Mouse (Mus musculus) gastrocnemius, adult 8-10 months (tissue): ENCODE measurements at regions not wholly inside any gene's neighbourhood (a gene's known extent, or its start where the extent isn't known, plus 50 kb on each side); places are given as distances from the start of the nearest gene placed in this dataset.

ENCODE experiments used
- DNase-seq, 2 experiments: peaks; one replicate each; pipeline ENCODE4 v3.0.0; 2022; ENCODE audit warnings: low spot score in 2 of 2

DNA sequence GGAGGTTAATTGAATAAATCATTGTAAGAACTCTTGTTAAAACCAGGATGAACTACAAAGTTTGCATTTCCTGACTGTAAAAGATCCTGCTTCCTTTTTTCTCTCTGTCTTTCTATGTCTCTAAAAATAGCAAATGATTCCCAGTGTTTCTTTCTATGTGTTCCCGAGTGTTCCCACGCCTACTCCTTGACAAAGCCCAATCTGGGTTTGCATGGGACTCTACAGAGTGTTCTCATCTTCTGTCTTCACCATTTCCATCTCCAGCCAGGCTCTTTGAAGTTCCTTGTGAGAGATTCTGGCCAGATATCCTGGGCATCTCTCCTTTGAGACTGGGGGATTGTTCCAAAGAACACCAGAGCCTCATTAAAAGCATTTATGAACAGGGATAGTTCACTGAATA, 285.0 kb downstream of the Insig2 start:
- DNase-seq: no peak

DNA sequence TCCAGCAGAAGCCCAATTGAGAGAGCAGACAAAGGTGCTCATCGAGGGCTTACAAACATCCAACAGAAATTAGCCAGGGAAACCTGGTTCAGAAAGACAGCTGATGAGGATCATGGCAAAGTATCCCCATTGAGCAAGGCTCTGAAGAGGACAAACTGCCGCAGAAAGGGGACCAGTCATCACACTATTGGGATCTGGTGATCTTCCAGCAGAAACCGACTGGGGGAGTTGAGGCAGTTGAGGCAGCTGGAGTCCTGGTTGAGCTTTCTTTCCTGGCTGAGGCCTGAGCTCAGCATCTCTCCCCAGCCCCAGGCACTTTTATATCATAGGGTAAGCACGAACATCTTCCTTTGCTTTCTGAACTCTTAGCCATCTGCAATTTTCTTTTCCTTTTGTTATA, 282.7 kb downstream of the Insig2 start:
- DNase-seq: no peak

DNA sequence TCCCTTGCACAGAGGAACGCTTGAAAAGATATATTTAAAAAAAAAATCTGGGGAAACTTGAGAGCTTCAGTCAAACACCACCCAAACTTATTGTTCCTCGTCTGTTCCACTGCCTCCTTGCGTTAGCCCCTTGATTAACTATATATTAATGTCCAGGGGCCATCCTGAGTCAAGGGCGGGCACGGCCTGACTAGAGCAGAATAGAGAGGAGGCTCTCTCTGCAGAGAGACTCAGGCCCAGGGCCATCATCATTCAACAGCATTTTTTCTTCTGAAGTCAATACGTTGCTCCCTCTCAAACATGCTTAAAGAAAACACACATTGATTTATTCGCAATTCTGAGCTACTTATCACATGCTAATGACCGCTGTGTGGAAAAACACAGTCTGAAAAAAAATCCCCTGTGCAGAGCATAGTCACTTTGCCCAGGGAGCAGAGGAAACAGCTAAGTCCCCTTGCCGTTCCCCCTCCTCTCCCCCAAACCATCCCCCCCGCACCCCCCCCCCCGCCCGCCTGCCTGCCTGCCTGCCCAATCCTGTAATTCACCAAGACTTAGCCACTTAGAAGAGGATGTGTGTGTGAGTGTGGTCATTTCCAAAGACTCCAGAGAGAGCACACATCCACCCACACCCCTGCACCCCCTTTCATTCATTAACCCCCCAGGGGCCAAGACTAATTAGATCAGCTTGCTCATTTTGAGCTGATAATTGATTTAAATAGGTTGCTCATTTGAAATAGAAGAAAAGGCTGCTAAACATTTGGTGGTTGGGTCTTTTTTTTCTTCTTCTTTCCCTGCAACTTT, 281.5 kb downstream of the Insig2 start:
- DNase-seq: no peak

DNA sequence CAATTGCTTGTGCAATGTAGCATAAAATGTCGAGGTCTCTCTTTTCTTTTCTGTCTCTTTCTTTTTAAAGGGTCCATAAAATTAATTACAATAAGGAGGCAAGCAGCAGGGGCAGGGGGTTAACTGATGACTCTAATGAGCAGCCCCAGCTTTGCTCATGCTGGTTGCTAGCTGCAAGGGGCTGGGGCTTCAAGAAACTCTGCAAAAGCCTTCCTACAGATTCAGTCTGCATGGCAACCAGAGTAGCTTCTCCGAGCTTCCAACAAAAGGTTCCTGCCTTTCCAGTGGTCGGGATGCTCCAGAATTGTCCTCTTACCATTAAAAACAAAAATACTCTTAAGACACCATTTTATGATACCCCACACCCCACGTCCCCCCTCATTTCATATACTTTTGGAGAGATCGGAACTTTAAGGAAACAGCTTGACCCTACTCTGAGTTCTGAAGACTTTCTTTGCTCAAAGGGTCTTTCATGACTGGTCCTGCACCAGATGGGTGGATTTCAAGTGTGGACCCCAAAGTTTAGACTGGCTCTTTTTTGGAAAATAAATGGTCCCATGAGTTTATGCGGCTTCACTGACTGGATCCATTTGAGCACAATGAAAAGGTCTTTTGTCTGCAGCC, 280.8 kb downstream of the Insig2 start:
- DNase-seq: no peak

DNA sequence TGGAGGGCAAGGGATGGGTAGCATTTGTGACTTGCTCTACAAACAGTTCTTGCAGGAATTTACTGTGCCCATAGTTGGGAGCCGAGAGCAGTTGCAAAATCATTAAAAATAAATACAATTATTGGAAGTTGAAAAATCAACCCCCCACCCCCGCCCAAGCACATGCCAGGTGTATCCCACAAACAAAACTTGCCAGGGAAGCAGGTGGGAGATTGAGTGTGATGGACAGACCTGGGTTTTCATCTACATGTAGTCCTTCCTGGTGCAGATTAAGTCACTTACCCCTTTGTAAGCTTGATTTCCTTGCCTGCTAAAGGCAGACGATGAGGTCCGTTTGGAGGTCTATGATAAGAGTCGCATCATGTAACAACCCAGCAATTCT, 280.3 kb downstream of the Insig2 start:
- DNase-seq: no peak

DNA sequence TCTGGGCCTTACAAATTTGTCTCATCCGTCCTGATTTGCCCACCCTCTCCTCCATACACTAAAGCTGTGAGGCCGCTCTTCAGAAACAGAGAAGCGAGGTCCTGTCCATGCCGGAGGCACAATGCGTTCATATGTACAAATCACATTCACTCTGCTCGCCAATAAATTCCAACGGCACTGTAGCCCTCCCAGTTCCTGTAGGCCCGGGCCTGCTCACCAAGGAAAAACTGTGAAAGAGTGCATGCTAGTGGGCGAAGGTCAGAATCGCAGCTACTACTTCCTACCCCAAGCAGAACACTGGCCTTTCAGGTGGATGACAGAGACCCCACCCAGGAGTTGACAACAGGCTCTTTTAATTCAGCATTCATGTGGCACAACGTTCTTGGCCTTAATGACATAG, 278.7 kb downstream of the Insig2 start:
- no peak for DNase-seq

DNA sequence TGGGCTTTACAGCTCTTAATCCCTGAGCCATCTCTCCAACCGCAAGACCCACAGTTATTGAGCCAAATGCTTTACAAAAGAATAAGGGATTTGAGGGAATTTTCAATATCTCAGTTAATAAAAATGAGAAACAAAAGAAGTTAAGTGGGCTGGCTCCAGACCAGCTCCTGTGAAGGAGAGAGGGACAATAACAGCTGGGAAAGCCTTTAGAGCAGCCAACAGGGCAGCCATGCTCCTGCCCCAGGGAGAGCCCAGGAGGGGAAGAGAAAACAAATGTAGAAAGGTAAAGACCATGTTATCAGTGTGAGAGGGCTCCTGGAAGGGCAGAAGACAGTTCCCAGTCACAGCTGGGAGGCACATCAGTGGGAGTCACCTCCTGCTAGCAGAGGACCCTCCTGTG, 257.8 kb downstream of the Insig2 start:
- no peak for DNase-seq

DNA sequence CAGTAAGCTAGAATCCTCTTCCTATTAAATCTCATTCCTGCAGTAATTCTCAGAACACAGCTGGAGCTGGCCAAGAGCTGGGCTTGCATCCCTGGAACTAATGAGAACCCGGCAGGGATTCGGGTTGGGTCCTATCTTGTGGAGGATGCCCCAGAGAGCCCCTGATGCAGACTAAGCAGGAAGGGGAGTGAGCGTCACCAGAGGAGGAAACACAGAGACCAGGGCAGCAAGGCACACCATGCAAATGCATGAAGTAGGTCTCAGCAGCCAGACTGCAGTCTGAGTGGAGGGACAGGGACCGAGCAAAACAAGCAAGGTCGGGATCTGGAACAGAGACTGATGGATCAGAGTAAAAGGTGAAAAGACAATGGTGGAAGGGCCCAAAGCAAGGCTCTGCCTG, 249.6 kb downstream of the Insig2 start:
- no peak for DNase-seq

DNA sequence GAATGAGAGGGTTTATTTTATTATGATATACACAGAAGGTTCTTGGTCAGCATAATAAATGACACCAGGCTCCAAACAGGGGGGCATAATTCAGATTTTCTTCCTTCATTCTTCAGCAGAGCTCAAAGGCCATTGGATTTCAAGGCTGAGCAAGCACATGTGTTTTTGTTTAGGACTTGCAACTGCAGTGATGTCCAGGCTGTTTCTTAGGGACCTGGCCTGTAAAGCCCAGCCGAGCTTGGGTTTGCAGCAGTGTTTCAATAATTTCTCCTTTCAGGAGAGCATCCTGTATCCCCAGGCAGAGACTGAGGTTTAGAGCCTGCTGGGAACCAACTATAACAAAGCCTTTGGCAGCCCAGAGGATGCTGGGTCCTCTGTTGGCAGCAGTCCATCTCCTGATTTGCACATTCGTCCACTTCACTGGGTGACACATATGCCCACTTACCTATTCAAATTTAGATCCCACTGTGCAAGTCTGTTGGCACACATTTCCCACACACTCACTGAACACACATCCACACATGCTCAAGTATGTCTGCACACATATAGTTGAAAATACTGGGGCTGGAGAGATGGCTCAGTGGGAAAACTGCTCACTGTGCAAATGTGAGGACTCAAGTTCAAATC, 247.2 kb downstream of the Insig2 start:
- no peak for DNase-seq

DNA sequence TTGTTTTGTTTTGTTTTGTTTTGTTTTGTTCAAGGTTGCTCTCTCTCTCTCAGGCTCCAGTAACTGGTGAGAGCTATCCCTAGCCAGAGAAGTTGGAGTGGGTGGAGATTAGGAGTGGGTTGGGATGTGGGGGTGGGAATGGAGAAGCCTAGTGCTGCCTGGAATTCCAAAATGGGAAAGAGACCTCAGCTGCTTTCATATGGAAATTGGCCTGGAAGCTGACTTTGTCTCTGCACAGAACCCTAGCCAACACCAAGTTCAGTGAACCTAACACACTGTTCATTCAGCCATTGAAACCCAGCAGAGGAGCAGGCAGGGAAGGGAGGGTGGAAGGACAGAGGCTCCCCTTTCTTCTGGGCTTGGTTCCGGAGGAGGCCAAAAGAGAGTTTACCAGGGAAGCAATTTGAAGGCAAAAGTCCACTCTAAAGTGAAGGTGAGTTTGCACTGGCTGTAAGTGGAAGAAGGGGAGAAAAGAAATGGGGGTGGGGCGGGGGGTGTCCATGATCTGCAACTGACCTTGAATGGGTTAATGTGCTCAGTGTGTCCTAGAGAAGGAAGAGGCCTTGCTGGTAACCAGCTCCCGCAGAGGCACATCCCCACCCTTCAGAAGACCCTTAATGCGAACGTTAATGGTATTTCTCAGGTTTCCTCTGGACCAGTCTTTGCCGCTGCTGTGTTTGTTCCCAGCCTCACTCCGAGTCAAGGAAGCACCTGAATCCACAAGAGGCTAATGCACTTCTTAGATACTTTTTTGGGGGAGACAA, 245.1 kb downstream of the Insig2 start:
- DNase-seq: no peak

DNA sequence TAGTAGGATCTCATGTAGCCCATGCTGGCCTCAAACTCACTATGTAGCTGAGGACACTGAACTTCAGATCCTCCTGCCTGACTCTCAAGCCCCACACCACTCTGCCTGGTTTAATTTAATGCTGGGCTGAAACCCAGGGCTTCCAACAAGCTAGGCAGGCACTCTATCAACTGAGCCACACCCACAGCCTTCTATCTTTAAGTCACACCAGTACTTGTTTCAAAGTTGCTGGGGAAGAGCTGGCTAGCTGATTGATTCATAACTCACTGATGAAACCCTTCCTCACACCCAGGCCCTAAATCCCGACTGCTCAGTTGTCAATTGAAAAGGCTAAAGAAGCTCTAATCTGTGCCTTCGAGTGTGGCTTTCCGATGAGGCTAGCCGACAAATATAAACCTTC, 241.8 kb downstream of the Insig2 start:
- DNase-seq: no peak

DNA sequence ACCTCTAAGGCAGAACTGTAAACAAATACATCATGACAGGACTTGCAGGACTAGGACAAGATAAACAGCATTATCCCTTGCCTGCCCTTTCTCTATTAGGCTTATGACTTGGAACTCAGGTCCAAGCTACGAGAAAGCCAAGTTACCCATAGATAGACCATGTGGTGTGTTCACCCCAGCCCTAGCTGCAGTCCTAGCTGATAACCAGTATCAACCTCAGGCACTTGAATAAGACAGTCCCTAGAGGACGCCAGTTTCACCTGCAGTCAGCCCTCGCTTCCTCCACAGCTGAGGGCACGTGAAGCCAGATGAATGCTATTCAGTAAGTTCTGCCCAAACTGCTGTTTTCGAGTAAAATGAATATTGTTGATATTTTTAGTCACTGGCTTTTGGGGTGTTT, 239.5 kb downstream of the Insig2 start:
- no peak for DNase-seq

DNA sequence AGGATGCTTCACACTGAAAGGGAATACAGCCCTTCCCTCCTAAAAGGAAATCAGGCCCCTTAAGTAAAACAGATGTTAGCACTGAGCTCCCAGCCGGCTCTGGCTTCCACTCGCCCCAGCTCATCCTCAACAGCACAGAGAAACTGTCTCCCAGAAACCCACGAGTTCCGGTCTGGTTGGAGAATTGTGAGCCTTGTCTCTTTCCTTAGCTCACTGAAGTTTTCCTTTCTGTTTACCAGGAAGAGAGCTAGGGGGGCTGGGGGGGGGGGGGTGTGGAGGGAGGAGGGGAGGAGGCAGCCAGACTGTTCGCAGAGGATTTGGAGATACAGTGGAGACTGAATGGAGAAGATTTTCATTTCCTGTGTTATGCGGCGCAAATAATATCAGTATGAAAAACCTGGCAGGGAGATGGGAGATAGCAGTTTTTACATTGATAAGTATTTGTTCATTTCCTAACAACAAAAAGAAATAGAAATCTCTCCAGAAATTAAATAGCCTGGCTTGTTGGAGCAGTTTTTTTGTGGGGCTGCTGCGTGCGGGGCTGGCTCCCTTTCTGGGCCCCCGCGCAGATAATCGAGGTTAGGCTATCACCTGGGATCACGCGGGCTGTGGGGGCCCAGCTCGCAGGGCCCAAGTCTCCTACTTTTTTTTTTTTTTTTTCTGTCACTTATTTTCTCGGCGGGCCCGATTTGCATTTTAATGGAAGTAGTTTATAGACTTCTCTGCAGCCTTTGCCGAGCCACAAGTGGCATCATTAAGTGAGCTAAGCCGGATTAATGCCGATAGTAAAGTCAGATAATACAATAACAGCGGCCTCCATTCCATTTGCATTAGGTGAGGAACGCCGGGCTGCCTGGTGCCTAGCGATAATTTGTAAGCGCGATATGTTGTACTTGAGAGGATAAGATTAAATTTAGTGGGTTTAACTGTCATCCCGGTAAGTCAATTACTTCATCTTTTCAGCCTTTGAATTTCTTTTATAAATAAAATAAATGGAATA, 235.5 kb downstream of the Insig2 start:
- no peak for DNase-seq

DNA sequence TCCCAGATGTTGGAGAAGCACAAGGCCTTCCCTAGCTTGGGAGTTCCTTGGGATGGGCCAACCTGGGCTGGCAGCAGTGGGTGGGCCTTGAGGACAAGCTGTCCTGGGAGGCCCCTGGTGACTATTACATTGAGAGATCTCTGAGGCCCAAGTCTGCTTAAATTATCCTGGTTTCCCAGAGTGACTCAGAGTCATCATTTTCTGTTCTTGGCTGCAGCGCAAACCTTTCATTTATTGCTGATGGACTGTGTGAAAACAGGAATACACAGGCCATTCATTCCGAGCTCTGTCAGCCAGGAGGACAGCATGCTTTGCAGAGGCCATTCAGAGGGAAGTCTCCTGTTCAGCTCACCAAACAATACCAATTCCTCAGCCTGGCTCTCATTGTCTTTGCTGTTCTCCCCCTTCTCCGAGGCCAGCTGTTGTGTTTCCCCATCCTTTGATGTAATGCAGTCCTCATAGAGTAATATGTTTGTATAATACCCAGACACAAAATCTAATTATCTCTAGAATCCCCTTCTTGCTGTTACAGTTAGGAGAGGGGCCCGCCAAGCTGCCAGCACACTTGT, 220.5 kb downstream of the Insig2 start:
- DNase-seq: peak; percentile 5 to 23

DNA sequence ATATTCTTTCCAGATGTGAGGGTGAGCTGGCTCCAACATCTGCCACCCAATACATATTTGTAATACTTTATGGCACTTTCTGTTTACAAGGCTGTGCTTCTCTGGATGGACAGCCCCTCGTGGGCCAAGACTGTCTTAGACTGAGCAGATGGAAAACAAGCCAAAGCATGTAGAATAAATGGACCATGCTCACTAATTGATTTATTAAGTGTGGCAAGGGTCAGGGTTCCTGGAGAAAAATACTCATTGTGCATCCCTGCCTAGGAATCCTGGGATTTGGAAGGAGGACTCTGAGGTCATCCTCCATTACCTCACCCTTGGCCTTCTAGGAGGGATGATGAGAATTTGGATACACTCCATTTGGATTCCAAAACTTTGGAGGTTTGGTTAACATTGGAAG, 219.9 kb downstream of the Insig2 start:
- DNase-seq: no peak

DNA sequence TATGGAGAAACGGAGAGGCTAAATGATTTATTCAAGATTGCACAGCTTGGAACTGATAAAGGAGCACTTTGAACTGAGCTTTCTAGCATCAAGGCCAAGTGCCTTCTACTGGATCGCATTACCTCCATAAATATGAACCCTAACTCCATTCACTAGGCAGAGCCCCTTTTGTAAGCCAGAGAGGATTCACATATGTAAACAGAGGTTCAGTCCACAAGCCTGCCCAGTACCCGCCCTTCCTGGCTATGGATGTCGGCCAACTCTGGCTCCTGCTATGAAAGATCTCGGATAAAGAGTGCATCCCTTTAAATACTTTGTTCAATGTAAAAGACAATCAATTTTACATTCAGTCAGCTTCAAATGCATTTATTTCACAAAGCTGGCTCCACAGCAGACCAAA, 215.8 kb downstream of the Insig2 start:
- DNase-seq: no peak

DNA sequence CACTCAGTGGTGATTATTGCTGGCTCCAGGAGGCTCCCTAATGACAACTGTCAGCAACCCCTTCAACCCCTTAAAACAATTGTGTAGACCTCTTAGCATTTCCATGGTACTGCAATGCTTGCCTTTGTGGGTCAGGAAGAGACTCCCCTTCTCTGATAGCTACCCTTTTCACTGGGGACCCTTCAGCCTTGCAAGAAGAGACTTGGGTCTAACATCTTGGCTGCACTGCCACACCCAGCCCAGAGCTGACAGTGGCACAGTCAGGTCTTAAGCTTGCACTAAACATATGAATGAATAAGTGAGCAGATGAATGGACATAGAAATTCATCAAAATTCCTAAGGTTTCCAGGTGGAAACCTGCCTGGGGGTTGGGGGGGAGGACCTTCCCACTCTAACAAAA, 209.0 kb downstream of the Insig2 start:
- no peak for DNase-seq

DNA sequence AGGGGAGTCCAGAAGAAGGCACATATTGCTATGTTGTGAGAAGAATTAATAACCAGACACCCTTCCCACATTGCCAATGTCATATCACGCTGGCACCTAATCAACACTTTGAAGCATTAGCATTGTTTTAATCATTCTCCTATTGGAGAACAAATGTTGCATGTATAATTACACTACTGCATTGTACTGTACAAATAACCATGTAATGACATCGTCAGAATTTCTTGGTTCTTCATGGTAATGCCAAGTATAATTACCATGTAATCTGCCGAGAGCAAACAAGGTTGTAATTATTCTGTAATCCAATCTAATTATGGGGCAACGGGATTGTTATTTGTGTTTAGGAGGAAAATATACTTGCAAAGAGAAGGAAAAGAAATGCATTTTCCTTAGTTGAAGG, 196.1 kb downstream of the Insig2 start:
- DNase-seq: no peak

DNA sequence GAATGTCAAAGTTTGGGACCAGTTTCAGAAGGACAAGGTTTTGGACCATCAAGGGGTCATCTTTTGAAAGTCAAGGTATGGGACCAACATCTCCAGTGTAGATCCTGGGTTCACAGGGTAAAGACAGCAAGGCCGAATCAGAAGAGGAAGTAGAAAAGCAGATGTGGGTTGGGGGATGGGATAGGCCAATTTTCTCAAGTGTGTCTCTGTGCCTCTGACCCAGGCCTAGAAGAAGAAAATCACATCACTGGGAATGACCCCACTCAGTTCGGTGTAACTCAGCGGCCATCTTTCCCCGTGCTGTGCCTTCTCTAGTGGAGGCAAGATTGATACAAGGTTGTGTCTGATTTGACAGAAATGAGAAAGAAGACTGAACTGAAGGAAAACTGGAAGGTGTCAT, 195.5 kb downstream of the Insig2 start:
- no peak for DNase-seq

DNA sequence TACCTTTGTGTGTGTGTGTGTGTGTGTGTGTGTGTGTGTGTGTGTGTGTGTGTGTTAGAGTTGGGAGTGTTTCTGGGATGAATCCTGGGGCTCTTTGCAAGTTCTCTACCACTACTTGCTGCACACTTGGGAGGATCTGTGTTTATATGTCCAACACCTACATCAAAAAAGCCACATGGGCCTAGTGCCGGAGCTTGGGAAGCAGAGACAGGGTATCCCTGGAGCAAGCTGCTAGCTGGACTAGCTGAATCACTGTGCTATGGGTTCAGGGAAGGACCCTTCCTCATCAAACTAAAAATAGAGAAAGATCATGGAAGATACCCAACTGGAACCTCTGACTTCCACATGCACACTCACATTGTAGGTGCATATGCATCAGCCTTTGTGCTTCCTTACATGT, 187.4 kb downstream of the Insig2 start:
- no peak for DNase-seq

DNA sequence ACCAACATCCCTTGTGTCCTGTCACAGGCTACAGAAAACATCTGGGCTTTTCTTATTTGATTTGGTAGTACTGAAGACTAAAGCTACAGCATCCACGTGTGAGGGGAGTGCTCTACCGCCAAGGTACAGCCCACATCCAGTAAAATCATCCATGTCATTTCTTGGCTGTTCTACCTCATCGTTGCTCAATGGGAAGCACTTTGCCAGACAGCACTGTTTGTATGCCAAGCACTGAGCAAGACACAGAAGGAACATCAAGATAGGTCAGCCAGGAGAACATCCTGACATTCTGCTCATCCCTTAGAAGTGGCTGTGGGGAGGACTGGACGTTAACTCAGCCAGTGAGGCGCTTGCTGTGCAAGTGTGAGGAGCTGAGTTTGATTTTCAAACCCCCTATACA, 178.9 kb downstream of the Insig2 start:
- DNase-seq: peak; percentile 12 to 14
